Mouse (Mus musculus): Measurements from ENCODE around the gene Snx1. TPM values are rescaled to one million over a fixed set of nuclear protein-coding genes. Genes with fewer than 3 reads are reported as not detected.

Gene Snx1
- total RNA-seq, 2 experiments from 2014 or later, result 68.5 to 70.6 TPM

GRCm38 (mm10) chr9:66127884-66128283, 1.5 kb upstream of the Snx1 start:
- no peak for DNase-seq (ENCODE audit: low spot score in 2 of 2)

- DNase-seq (ENCODE audit: low spot score in 2 of 2), result no peak
Observed at GRCm38 (mm10) chr9:66127193-66127546, 783 bp upstream of the Snx1 start.

- no peak for DNase-seq (ENCODE audit: low spot score in 2 of 2)
Observed at GRCm38 (mm10) chr9:66125543-66126455, 588 bp downstream of the Snx1 start.

GRCm38 (mm10) chr9:66124681-66125542, 1.5 kb downstream of the Snx1 start:
- DNase-seq (ENCODE audit: low spot score in 2 of 2), result peak; percentile 92 to 97

GRCm38 (mm10) chr9:66124111-66124531, 2.3 kb downstream of the Snx1 start:
- no peak for DNase-seq (ENCODE audit: low spot score in 2 of 2)

- no peak for DNase-seq (ENCODE audit: low spot score in 2 of 2)
Observed at GRCm38 (mm10) chr9:66123648-66124047, 2.7 kb downstream of the Snx1 start.

- peak in 1 of 2 experiments; percentile 37 for DNase-seq (ENCODE audit: low spot score in 2 of 2)
Observed at GRCm38 (mm10) chr9:66121421-66121820, 5.0 kb downstream of the Snx1 start.

GRCm38 (mm10) chr9:66120945-66121344, 5.4 kb downstream of the Snx1 start:
- DNase-seq (ENCODE audit: low spot score in 2 of 2), result no peak

- DNase-seq (ENCODE audit: low spot score in 2 of 2), result no peak
Observed at GRCm38 (mm10) chr9:66120106-66120505, 6.3 kb downstream of the Snx1 start.

- no peak for DNase-seq (ENCODE audit: low spot score in 2 of 2)
Observed at GRCm38 (mm10) chr9:66119498-66119897, 6.9 kb downstream of the Snx1 start.

GRCm38 (mm10) chr9:66116890-66117289, 9.5 kb downstream of the Snx1 start:
- no peak for DNase-seq (ENCODE audit: low spot score in 2 of 2)

GRCm38 (mm10) chr9:66114341-66114740, 12.0 kb downstream of the Snx1 start:
- no peak for DNase-seq (ENCODE audit: low spot score in 2 of 2)

- no peak for DNase-seq (ENCODE audit: low spot score in 2 of 2)
Observed at GRCm38 (mm10) chr9:66110611-66111379, 15.6 kb downstream of the Snx1 start.

- no peak for DNase-seq (ENCODE audit: low spot score in 2 of 2)
Observed at GRCm38 (mm10) chr9:66110126-66110525, 16.3 kb downstream of the Snx1 start.

- DNase-seq (ENCODE audit: low spot score in 2 of 2), result no peak
Observed at GRCm38 (mm10) chr9:66109574-66109973, 16.8 kb downstream of the Snx1 start.

GRCm38 (mm10) chr9:66105168-66105567, 21.2 kb downstream of the Snx1 start:
- no peak for DNase-seq (ENCODE audit: low spot score in 2 of 2)

GRCm38 (mm10) chr9:66104601-66105000, 21.8 kb downstream of the Snx1 start:
- DNase-seq (ENCODE audit: low spot score in 2 of 2), result no peak

- DNase-seq (ENCODE audit: low spot score in 2 of 2), result no peak
Observed at GRCm38 (mm10) chr9:66102668-66103067, 23.7 kb downstream of the Snx1 start.

GRCm38 (mm10) chr9:66101577-66101976, 24.8 kb downstream of the Snx1 start:
- peak in 1 of 2 experiments; percentile 49 for DNase-seq (ENCODE audit: low spot score in 2 of 2)

- DNase-seq (ENCODE audit: low spot score in 2 of 2), result no peak
Observed at GRCm38 (mm10) chr9:66092664-66093063, 33.7 kb downstream of the Snx1 start.
